Mouse (Mus musculus) heart, adult 2 months (tissue): ENCODE measurements at regions not wholly inside any gene's neighbourhood (a gene's known extent, or its start where the extent isn't known, plus 50 kb on each side); places are given as distances from the start of the nearest gene placed in this dataset.

ENCODE experiments used
- CTCF ChIP-seq: fragments of 200-600 bp; IDR thresholded peaks from 2 replicates; pipeline ENCODE4 v1.8.1; 2022; ENCODE audit warnings: antibody characterized with exemption, mild to moderate bottlenecking, moderate library complexity
- POLR2A ChIP-seq: fragments of 200-500 bp; IDR thresholded peaks from 2 replicates; pipeline ENCODE4 v1.6.1; 2011; ENCODE audit warnings: mild to moderate bottlenecking, low read depth, low read length, control low read depth; ENCODE audit not compliant: insufficient read depth

- TF ChIP-seq CTCF (no peak), POLR2A (no peak)
Observed at GRCm38 (mm10) chr3:123873709-123874108, 183.1 kb upstream of the Ndst3 start.
